Mouse (Mus musculus) E14TG2a.4 (cell line): ENCODE measurements around the gene Pkm.

Source experiments
- CTCF ChIP-seq: conservative IDR thresholded peaks from 2 replicates; pipeline ENCODE4 v1.5.1; 2014; ENCODE audit warnings: low read length
- NANOG ChIP-seq: IDR thresholded peaks from 2 replicates; pipeline ENCODE4 v1.6.1; 2014; ENCODE audit warnings: borderline replicate concordance, low read length, mixed read lengths
- POU5F1 ChIP-seq: IDR thresholded peaks from 2 replicates; pipeline ENCODE4 v1.6.1; 2014; ENCODE audit warnings: low read length, borderline replicate concordance

GRCm38 (mm10) chr9:59723791-59724442 lies 67.7 kb downstream of the Pkm start:
- TF ChIP-seq CTCF (no peak), POU5F1 (no peak), NANOG (no peak)
